Mouse (Mus musculus) intestine, embryonic 14.5 days (tissue): Measurements from ENCODE around the gene Rpl22l1. TPM values are rescaled to one million over a fixed set of nuclear protein-coding genes. Genes with fewer than 3 reads are reported as not detected.
"Not testable (repeated sequence)": the region's sequence is repeated elsewhere in the genome, so short reads cannot be mapped to it uniquely, and the experiment has no call there.

Experiments
- ATAC-seq: fragments of 200-750 bp; cut with Nextera tagmentation; replicated peaks from 2 replicates; pipeline ENCODE4 v1.8.0; 2017; ENCODE audit warnings: low read depth, moderate number of reproducible peaks, moderate TSS enrichment, moderate library complexity; ENCODE audit not compliant: low FRiP score, low TSS enrichment
- DNase-seq: peaks from one replicate; pipeline ENCODE4 v3.0.0-alpha.2; 2018; ENCODE audit warnings: low spot score
- H3K27ac ChIP-seq: fragments of 300-500 bp; sonication (generic); 2 replicates; pipeline ENCODE4 v1.5.1; 2014; ENCODE audit warnings: low read depth, mild to moderate bottlenecking, control low read depth
- H3K27me3 ChIP-seq: fragments of 300-500 bp; sonication (generic); replicated peaks from 2 replicates; pipeline ENCODE4 v1.6.1; 2014; ENCODE audit warnings: low read length, control low read depth; ENCODE audit not compliant: control insufficient read depth, insufficient read depth
- H3K36me3 ChIP-seq: fragments of 300-500 bp; sonication (generic); 2 replicates; pipeline ENCODE4 v1.6.1; 2014; ENCODE audit warnings: low read length, control low read depth; ENCODE audit not compliant: control insufficient read depth, insufficient read depth
- H3K4me1 ChIP-seq: fragments of 300-500 bp; sonication (generic); replicated peaks from 2 replicates; pipeline ENCODE4 v1.6.1; 2014; ENCODE audit warnings: low read length, control low read depth, mixed read lengths; ENCODE audit not compliant: control insufficient read depth, insufficient read depth
- H3K4me2 ChIP-seq: fragments of 300-500 bp; sonication (generic); 2 replicates; pipeline ENCODE4 v1.6.1; 2014; ENCODE audit warnings: low read length
- H3K4me3 ChIP-seq: fragments of 300-500 bp; sonication (generic); 2 replicates; pipeline ENCODE4 v1.5.1; 2014; ENCODE audit warnings: low read depth, low read length, control low read depth, mixed read lengths
- H3K9ac ChIP-seq: fragments of 300-500 bp; sonication (generic); 2 replicates; pipeline ENCODE4 v1.6.1; 2014; ENCODE audit warnings: mild to moderate bottlenecking, low read length
- H3K9me3 ChIP-seq: fragments of 300-500 bp; sonication (generic); 2 replicates; pipeline ENCODE4 v1.6.1; 2016; ENCODE audit warnings: low read length, control low read depth; ENCODE audit not compliant: control insufficient read depth
- WGBS: fragments of 180-500 bp; shearing (Covaris S2); extraction: QIAGEN DNeasy Blood & Tissue Kit; methylation state at CpG from one replicate; pipeline ENCODE4 v1.1.7; 2014; 5-methylcytosine and 5-hydroxymethylcytosine counted together
- polyA plus RNA-seq: library from polyadenylated mRNA; unstranded; fragments of >200 nt; fragmentation: Nextera tagmentation; extraction: Ambion mirVana; gene quantifications from 2 replicates; pipeline ENCODE4 v1.2.1, GENCODE M21; 2014

The Rpl22l1 gene
- polyA plus RNA-seq, 1 experiment from 2014 or later: 539 TPM

DNA sequence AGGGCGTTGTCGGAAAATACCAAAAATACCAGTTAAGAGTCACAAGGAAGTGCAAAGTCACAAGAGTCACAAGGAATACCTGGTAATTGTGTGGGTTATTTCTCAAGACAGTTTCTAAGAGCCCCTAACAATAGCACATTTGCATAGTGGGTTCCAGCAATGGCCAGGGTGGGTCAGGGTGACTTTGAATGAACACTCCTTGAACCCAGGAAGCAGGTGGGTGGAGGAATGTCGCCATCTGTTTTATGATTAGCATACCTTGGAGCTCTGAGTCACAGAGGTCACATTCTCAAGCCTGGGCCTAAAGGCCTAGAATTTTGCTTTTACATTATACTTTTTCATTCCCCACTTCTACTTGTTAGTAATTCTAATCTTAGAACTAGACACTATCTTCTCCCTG is 46.9 kb downstream of the Rpl22l1 start:
- not testable (repeated sequence) for H3K36me3 ChIP-seq, H3K9me3 ChIP-seq, H3K27me3 ChIP-seq, H3K4me2 ChIP-seq, DNase-seq, H3K4me1 ChIP-seq, H3K27ac ChIP-seq, ATAC-seq, H3K4me3 ChIP-seq, H3K9ac ChIP-seq
- WGBS: 93% methylated on average over 3 of the region's 3 CpGs

Other genes with a start within 250 kb of the Rpl22l1 start
- 0.11 and 0.91 TPM in 2 replicates for gene Slc2a2, start 107.5 kb upstream of the Rpl22l1 start, polyA plus RNA-seq
- gene Eif5a2, start 24.2 kb upstream of the Rpl22l1 start, polyA plus RNA-seq: 7.0 and 8.3 TPM in 2 replicates
- gene Gm1527, start 87.2 kb downstream of the Rpl22l1 start, polyA plus RNA-seq: not detected in 2 replicates